Mouse (Mus musculus) thymus, adult 18-20 months (tissue): Measurements from ENCODE around the gene N4bp2.

Experiments
- DNase-seq, 2 experiments: peaks; one replicate each; pipeline ENCODE4 v3.0.0; 2022; ENCODE audit warnings: mixed read lengths in 2 of 2

N4bp2 gene

DNA sequence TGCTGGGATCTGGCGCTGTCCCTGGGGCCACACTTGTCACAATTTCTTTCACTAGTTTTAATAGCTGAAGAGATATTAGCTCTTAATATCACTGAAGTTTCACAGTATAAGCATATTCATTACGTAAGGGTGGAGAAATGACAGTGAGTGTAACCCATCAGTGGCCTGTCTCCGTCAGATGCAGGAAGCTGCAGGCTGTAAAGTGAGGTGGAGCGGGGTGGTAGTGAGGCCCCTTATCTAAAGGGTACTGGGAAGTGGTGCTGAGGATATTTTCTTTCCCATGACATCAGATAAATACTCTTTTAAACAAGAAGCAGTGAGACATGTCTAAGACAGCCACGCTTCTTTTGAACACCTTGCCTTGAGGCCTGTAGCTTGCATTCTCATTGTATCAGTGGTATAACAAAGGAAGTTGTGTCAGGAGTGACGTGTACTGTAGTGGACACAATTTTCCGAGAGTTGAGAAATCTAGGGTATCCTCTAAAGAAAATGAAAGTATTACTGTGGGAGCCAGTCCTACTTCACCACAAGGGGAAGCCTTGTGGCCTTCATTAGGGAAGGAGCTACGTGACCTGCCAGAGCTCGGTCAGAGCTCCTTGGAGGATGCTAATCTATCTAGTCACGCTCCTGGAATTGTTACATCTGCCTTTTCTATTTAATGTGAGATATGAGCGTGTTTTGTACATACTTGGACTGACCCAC lies 68.7 kb downstream of the N4bp2 start:
- no peak for DNase-seq

DNA sequence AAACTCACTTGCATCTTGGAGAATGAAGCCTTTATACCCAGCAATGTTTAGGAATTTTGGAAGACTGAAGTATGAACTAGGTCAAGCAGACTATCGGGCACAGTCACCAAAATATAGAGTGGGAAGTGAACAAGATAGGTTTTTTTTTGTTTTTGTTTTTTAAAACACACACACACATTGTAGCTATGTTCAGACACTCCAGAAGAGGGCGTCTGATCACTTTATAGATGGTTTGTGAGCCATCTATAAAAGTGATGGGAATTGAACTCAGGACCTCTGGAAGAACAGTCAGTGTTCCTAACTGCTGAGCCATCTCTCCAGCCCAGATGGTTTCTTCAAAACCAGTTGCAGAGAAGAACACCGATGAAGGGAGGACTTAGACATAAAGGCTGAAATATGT lies 69.8 kb downstream of the N4bp2 start:
- DNase-seq = no peak

DNA sequence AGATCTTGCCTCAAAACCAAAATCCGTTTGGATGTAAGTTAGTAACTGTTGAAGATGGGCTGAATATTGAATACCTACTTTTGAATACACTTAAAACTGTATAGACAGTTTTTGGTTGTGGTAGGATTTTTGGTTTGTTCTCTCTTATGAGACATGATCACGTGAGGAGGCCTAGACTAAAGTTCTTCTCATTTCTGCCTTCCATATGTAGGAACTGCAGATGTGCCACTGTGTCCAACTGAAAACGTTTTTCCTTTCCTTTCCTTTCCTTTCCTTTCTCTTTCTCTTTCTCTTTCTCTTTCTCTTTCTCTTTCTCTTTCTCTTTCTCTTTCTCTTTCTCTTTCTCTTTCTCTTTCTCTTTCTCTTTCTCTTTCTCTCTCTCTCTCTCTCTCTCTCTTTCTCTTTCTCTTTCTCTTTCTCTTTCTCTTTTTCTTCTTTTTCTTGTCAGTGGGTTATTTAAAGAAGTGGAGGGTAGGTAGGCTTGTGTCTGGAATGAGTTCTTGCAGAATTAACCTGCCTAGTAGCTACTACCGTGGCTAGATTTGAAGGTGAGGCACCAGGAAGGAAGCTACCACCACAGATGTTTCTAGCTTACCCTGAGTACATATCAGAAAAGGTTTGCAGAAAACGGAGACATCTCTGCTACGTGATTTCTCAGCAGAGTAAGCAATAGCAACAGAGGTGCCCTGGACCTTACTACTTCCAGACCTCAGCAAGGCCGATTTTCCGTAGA lies 70.6 kb downstream of the N4bp2 start:
- DNase-seq = no peak

DNA sequence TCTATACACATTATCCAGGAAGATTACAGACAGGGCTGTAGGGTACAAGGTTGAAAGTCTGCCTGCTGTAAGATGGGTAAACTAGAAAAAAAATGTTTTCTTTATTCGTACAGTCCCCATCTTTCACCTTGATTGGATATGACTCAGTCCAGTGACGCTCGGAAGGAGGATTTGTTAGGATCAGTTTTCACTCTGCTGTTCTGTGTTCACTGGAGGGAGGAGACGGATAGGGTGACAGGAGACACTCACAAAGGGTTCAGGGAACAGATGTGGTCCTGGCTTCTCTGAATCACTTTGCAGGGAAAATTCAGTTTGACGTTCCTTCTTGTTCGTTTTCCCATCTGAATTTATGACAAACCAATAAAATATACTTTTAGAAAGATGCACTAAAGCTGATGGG lies 74.7 kb downstream of the N4bp2 start:
- no peak for DNase-seq

DNA sequence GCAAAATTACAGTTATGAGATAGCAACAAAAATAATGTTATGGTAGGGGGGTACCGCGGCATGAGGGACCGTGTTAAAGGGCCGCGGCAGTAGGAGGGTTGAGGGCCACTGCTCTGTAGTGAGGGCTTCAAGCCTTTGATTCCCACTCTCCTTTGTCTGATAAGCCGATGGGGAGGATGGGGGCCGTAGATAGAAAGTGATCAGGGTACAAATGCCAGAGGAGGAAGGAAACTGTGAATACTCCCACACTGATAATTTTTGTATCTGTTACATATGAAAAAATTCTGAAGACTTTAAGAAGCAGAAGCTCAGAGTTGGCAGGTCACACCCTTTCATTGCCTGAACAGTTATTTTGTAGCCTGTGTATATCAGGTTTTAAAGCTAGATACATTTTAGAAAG lies 79.6 kb downstream of the N4bp2 start:
- DNase-seq = no peak

DNA sequence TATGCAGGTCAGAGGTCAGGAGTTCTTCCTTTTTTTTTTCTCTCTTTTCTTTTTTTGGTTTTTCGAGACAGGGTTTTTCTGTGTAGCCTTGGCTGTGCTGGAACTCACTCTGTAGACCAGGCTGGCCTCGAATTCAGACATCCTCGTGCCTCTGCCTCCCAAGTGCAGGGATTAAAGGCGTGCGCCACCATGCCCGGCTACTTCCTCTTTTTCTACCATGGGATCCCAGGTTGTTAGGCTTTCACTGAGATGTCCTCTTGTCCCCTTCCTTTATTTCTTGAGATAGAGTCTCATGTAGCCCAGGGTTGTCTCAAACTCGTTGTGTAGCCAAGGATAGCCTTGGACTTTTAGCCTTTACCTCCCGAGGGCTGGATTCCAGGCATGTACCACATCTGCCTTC lies 83.2 kb downstream of the N4bp2 start:
- no peak for DNase-seq

DNA sequence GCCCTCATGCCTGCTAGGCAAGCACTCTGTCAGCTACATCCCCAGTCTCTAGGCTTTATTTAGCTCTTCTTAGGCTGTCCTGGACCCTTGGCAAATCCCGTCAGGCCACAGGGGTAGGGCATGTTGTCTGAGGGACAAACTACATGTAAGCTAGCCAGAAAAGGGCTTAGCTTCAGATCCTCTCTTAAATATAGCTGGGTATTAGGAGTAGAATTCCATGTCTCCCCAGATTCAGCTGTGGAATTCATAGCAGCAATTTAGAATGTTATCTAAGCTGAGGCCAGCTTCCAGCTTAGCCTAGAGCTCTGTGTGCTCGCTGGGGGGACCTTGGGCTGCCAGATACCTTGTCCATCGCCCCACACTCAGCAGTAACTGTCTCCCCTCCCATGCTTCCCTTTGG lies 83.6 kb downstream of the N4bp2 start:
- no peak for DNase-seq

DNA sequence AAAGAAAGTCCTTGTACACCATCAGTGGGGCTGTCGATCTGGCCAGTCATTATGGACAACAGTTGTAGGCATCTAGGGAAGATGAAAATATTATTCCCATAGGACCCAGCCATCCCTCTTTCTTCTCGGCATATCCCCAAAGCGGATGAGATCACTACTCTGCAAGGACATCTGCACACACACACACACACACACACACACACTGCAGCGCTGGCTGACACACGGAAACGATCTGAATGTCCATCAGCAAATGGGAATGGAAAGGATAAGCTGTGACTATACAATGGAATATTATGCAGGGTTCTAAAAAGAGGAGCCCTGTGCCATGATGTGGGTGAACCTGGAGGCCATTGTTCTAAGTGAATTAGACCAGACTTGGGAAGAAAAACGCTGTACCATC lies 84.3 kb downstream of the N4bp2 start:
- DNase-seq = no peak

DNA sequence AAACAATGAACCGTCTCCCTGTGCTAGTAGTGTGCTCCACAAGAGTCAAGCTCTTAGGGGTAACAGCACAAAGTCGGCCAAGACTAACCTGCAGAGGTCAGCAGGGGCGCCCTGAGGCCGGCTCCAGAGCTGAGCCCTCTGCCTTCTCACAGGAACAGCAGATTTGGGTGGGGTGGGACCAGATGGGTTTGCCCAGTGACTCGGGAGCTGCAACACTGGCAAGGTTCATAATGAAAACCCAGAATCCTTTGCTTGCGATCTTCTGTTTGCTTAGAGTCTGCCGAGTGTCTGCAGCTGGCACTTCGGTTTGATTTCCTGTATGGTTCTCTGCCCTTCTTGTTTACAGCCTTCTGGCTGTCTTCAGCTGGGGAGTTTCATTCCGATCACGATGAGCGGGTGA lies 87.4 kb downstream of the N4bp2 start:
- peak; percentile 77 to 87 for DNase-seq

DNA sequence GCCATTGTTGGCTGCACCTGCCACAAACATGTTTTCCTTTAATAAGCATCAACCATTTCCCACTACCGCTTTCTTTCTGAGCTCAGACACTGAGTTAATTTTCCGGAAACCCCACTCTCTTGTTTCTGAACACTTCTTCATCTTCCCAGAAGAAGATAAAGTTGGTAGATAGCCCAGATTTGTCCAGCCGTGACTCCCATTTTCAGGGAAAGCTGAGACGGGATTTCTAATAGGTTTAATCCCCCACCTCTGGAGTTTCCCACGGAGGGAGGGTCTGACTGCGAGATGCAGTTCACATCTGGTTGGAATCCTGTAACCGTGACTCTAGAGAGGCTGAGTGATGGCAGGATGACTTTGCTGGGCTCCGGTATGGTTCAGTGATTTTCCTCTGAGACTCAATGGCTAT lies 91.5 kb downstream of the N4bp2 start:
- no peak for DNase-seq

DNA sequence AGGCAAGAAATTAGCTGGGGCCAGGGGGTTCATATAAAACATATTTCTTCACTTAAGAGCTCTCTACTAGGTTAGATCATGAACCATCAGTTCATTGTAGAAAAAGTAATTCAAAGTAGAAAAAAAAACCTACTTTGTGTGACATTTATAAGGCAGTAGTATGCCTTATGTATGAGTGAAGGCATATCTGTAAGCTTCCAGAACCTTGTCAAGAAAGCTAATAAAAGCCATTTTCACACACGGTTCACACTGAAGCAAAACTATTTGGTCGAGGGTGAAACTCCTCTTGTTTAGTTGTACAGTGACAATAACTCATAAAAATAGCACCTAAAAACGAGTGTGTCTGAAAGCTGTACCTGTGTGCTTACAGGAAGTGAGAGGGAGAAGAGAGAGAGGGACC lies 92.2 kb downstream of the N4bp2 start:
- DNase-seq = no peak

DNA sequence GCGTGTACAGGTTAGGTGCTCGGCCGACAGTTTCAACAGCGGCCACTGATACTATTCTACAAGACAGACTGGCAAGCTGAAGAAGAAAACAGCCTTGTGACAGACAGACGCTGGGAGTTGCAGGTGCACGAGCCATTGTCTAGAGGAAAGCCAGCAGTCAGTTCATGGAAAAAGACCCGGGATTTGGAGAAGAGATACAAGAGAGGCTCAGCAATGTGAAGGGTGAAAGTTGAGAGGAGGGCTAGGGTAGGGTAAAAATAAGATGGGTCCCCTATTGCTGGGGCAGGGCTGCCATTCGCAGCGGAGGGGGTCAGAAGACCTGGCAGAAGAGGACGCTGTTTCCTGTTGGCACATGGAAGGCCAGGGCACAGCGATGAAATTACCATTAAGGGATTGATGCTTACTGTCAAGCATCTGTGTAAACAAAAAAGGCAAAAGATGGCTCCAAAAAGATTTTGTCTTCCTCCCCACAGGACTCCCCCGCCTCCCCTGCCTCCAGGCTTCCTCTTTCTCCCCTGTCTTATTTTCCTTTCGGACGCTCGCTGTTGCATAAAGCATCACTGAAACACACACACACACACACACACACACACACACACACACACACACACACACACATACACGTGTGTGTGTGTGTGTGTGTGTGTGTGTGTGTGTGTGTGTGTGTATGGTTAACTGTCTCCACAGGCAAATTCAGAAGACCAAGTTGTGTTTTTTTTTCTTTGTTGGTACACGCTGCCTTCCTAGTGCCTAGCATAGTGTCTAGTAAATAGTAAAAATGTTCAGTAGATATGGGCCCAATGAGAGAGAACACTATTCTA lies 93.5 kb downstream of the N4bp2 start:
- no peak for DNase-seq

DNA sequence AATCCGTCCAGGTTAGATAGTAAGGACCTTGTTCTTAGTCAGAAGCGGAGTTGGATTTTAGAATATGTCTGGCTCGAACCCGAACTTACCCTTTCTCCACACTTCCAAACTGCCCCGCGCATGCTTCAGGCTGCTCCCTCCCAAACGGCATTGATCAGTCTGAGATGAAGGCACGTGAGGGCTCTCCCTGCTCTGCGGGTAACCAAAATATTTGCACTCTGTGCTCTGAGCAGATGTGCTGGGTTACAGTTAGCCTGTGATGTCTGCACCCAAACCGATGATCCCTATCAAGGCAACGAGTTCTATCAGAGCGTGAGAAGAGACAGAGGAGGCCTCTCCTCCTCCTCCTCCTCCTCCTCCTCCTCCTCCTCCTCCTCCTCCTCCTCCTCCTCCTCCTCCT lies 94.6 kb downstream of the N4bp2 start:
- DNase-seq = peak; percentile 60 to 78

DNA sequence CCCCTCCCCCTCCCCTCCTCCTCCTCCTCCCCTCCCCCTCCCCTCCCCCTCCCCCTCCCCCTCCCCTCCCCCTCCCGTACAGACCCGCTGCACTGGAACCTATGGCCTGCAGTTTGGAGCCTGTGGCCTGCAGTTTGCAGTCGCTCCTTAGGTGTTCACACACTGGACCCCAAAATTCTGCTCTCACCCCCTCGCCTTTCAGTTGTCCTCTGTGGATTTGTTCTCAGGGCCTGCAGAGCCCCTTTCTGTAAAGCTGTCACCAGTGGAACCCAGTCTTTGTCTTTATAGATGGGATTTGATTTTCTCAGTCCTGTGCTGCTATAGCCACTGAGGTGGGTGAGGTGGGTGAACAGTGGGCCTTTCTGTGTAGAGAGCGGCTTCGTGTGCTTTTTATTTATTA lies 95.0 kb downstream of the N4bp2 start:
- no peak for DNase-seq

DNA sequence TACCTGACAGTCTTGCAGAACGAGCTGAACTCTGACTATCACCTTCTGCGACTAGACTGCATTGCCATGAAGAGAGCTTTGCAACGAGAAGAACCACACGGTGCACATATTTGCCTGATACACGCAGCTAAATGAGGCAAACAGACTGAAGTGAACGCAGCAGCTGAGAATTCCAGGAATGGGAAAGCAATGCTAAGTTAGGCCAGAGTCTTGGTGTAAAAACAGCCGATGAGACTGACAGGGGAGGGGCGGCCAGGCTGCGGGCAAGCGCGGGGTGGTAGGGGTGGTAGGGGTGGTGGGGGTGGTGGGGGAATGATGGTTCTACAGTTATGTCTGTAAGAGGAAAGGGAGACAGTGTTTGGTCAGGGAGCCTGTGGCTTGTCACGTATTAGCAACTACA lies 95.6 kb downstream of the N4bp2 start:
- DNase-seq = no peak

DNA sequence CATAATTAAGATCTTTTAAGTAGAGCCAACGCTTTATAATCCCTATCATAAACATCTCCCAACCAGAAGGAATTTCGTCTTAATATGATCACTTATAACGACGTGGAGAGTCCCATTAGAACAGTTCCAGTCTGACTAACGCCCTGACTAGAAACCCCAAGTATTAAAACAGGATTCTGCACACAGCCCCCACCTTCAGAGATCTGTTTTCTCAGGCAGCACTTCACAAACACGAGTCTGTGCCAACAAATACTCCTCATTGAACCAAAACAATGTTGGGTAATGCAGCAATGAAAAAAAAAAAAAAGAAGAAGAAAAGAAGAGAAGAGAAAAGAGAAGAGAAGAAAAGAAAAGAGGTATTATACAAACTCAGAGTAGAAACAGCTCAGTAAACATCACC lies 96.1 kb downstream of the N4bp2 start:
- no peak for DNase-seq

DNA sequence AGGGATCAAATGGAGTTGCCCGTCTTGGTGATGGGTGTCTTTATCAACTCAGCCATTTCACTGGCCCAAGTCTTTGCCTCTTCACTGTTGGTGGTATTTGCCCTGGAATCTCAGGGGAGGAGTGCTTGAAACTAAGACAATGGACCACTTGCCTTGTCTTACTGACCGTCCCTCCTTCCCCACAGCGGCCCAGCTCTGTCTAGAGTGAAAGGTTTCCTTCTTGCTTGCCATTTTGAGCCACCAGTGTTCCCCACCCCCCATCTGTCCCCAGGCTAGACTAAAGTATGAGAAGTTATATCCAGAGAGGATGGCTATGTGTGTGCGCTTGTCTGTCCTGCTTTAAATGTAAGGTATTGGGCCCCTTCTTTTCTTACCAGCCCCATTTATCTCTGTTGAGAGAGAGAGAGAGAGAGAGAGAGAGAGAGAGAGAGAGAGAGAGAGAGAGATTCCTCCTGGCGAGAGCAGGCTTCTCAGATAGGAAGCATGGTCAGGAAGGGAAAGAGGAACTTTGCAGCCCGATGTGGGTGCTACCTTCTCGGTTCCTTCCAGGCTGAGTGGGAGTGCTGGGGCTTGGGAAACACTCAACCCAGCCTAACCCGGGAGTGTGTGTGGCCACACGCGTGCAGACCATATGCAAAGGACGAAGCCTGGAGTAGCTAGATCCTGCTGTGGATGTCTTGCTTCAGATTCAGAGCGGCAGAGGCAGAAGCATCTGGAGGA lies 97.1 kb downstream of the N4bp2 start:
- no peak for DNase-seq

DNA sequence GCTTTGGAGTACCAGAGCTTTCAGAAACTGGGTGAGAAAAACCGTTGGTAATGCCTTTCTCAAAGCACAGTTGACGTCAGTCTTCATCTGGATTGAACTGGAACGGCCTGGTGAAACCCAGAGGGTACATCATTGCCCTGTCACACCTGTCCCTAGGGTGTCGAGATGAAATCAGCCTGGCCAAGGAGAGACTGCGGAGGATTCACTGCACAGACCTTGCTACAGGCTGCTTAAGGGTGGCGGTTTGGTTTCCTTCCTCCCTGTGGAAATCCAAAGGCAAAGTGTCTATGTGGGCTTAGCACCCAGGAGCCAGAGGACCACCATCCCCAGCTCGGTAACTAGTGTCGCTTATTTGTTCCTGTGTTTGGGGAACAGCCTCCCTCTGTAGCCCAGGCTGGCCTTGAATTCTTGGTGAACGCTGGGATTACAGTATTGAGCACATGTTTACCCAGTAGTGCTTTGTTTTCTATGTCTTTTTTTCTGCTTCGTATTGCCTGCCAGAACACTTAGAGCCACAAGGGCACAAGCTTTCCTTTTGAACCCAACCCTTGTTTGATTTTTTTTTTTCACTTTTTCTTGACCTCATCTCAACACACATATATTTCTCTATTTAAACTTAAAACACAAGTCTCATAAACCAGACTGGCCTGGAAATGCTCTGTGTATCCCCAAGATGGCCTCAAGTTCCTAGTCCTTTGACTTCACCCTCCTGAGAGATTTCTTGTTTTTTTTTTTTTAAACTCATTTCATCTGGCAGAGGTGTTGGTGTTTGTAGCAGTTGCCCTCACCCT lies 98.0 kb downstream of the N4bp2 start, which contains the start of gene Rhoh:
Rhoh (plus strand) TSS at position 60 of the 791 bp plus-strand sequence.
- DNase-seq = peak in 1 of 2 experiments; percentile 66

DNA sequence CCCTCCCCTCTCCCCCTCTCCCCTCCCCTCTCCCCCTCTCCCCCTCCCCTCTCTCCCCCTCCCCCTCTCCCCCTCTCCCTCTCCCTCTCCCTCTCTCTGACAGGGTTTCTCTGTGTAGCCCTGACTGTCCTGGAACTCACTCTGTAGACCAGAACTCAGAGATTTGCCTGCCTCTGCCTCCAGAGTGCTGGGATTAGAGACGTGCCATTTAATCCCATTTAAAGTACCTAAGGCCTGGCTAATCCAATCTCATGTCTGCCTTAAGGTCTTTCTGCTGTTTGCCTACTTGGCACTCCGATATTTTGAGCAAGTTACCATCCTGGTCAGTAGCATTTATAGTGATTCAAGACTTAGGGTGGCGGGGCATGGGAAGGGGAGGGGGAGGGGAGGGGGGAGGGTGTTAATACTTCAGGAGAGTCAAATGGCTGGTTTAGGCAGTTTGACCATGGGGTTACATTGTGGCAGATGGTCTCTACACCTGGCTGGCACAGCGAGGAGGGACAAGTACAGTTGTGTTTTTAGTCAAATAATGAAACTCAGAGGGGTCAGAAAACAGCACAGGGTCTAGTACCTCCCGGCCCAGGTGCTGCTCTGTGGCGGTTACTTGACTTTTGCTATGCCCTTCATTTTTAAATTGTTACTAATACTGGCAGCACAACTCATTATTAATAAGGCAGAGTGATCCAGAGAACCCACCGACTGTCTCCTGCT lies 99.1 kb downstream of the N4bp2 start:
- DNase-seq = no peak

DNA sequence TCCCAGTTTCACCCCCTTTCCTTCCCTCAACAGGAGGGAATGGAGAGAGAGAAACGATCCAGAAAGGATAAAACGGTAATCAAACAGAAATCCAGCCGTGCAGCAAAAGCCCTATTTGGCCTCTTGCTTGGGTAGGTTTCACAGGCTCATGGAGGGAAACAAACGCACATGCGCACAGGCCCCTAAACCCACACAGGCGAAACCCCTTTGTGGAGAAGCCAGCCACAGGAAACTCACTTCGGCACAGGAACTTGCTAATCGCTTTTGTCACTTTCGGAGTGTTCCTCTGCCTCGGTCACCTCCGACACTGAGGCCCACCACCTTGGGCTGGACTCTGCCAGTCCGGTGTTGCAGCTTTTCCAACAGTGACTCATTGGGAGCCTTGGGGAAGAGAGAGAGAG lies 100.0 kb downstream of the N4bp2 start:
- DNase-seq = peak; percentile 83 to 93

DNA sequence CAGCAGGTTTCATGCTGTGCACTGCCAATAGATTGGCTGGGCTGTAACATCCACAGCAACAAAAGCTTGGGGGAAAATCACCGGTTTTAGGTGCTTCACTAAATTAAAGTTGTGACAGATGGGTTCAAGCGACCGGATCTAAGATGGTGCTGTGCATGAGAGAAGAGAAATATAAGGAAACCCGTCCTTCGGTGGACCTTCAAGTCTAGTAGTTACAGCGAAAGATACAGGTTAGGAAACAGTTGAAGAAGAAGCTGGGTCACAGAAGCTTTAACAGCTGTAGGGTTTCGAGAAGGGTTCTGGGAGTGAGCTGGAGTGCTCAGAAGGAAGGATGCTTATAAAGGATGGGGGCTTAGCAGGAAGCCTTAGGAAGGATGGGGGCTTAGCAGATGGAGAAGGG lies 101.2 kb downstream of the N4bp2 start:
- no peak for DNase-seq

DNA sequence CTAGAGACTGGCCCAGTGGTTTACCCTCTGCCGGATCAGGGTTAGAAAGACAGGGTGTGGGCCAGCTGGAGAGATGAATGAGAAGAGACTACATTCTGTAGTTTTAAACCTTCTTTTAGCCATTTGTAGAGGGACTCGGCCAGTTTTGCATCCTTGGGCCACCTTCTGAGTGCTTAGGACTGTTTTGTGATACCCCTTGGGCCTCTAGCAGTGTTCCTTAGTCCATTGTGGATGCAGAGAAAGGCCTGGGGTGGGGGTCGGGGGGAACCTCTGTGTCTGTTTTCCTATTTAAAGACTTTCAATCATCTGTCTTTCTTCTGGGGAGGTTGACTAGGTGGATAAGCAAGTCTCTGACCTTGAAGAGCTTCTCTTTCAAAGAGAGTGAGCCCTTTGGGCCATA lies 101.6 kb downstream of the N4bp2 start:
- DNase-seq = no peak
